Mouse (Mus musculus): ENCODE data around the gene Ucp2.

The Ucp2 gene

GRCm38 (mm10) chr7:100493117-100493483, at the start of gene Ucp2:
Gene Ucp2 (plus strand): TSS chr7:100493337.
- DNase-seq = peak; percentile 79

GRCm38 (mm10) chr7:100443728-100444127, 49.4 kb upstream of the Ucp2 start:
- no peak for DNase-seq

- DNase-seq = no peak
Measured at GRCm38 (mm10) chr7:100446271-100446670, 46.9 kb upstream of the Ucp2 start.

- DNase-seq = no peak
Measured at GRCm38 (mm10) chr7:100448530-100448929, 44.6 kb upstream of the Ucp2 start.

- DNase-seq = no peak
Measured at GRCm38 (mm10) chr7:100448985-100449384, 44.2 kb upstream of the Ucp2 start.

- no peak for DNase-seq
Measured at GRCm38 (mm10) chr7:100458153-100458552, 35.0 kb upstream of the Ucp2 start.

- DNase-seq = no peak
Measured at GRCm38 (mm10) chr7:100459862-100460261, 33.3 kb upstream of the Ucp2 start.

GRCm38 (mm10) chr7:100461621-100462151, 31.5 kb upstream of the Ucp2 start:
- DNase-seq = no peak

GRCm38 (mm10) chr7:100463194-100463593, 29.9 kb upstream of the Ucp2 start:
- DNase-seq = no peak

GRCm38 (mm10) chr7:100463757-100464156, 29.4 kb upstream of the Ucp2 start:
- DNase-seq = no peak

- DNase-seq = no peak
Measured at GRCm38 (mm10) chr7:100464248-100464647, 28.9 kb upstream of the Ucp2 start.

GRCm38 (mm10) chr7:100465248-100465647, 27.9 kb upstream of the Ucp2 start:
- DNase-seq = no peak

GRCm38 (mm10) chr7:100465656-100466309, 27.4 kb upstream of the Ucp2 start:
- no peak for DNase-seq

GRCm38 (mm10) chr7:100466781-100467510, 26.2 kb upstream of the Ucp2 start:
- DNase-seq = no peak

- DNase-seq = no peak
Measured at GRCm38 (mm10) chr7:100468761-100469160, 24.4 kb upstream of the Ucp2 start.

GRCm38 (mm10) chr7:100469502-100469901, 23.6 kb upstream of the Ucp2 start:
- no peak for DNase-seq

- DNase-seq = no peak
Measured at GRCm38 (mm10) chr7:100470796-100471406, 22.2 kb upstream of the Ucp2 start.

- DNase-seq = no peak
Measured at GRCm38 (mm10) chr7:100471407-100471797, 21.7 kb upstream of the Ucp2 start.

- no peak for DNase-seq
Measured at GRCm38 (mm10) chr7:100472777-100473176, 20.4 kb upstream of the Ucp2 start, which contains the start of gene Ucp3. Gene Ucp3 (plus strand): TSS chr7:100472990.

GRCm38 (mm10) chr7:100473846-100474454, 19.2 kb upstream of the Ucp2 start:
- no peak for DNase-seq

GRCm38 (mm10) chr7:100474680-100475079, 18.5 kb upstream of the Ucp2 start:
- DNase-seq = no peak

- no peak for DNase-seq
Measured at GRCm38 (mm10) chr7:100479100-100479822, 13.9 kb upstream of the Ucp2 start.

- peak; percentile 43 for DNase-seq
Measured at GRCm38 (mm10) chr7:100479823-100480164, 13.3 kb upstream of the Ucp2 start.
